Mouse (Mus musculus) gastrocnemius, postnatal 10 days (tissue): ENCODE results near the gene Gna11. TPM values are rescaled to one million over a fixed set of nuclear protein-coding genes. Genes with fewer than 3 reads are reported as not detected.

ENCODE experiments used
- DNase-seq: peaks from one replicate; pipeline ENCODE4 v3.0.0; 2021; ENCODE audit warnings: mixed read lengths
- total RNA-seq, 2 experiments: library from RNA; stranded (reverse); gene quantifications; 2 replicates each; pipeline ENCODE4 v1.2.3; 2021

Gene Gna11
- total RNA-seq, 2 experiments from 2014 or later, result 40.6 to 44.8 TPM

GRCm38 (mm10) chr10:81505016-81505664 lies 39.9 kb downstream of the Gna11 start:
- no peak for DNase-seq

- DNase-seq, result peak; percentile 95
Observed at GRCm38 (mm10) chr10:81502658-81503057, 42.3 kb downstream of the Gna11 start.

GRCm38 (mm10) chr10:81501863-81502262 lies 43.1 kb downstream of the Gna11 start:
- DNase-seq, result no peak

GRCm38 (mm10) chr10:81500032-81500431 lies 45.0 kb downstream of the Gna11 start, which contains the start of gene S1pr4:
Gene S1pr4 (minus strand): TSS chr10:81500132.
- no peak for DNase-seq

GRCm38 (mm10) chr10:81499250-81499901 lies 45.6 kb downstream of the Gna11 start:
- no peak for DNase-seq

- DNase-seq, result no peak
Observed at GRCm38 (mm10) chr10:81498316-81499249, 46.4 kb downstream of the Gna11 start.

- no peak for DNase-seq
Observed at GRCm38 (mm10) chr10:81497401-81498270, 47.4 kb downstream of the Gna11 start.

GRCm38 (mm10) chr10:81496969-81497368 lies 48.0 kb downstream of the Gna11 start:
- no peak for DNase-seq

GRCm38 (mm10) chr10:81496264-81496901 lies 48.6 kb downstream of the Gna11 start, which contains the start of gene Ncln:
Gene Ncln (minus strand): TSS chr10:81496392.
- peak; percentile 95 for DNase-seq

- DNase-seq, result no peak
Observed at GRCm38 (mm10) chr10:81495616-81496263, 49.2 kb downstream of the Gna11 start.

GRCm38 (mm10) chr10:81495151-81495550 lies 49.8 kb downstream of the Gna11 start:
- no peak for DNase-seq

- no peak for DNase-seq
Observed at GRCm38 (mm10) chr10:81494260-81495041, 50.5 kb downstream of the Gna11 start.

GRCm38 (mm10) chr10:81493601-81494220 lies 51.3 kb downstream of the Gna11 start:
- DNase-seq, result no peak

- no peak for DNase-seq
Observed at GRCm38 (mm10) chr10:81492606-81493240, 52.3 kb downstream of the Gna11 start.

- DNase-seq, result no peak
Observed at GRCm38 (mm10) chr10:81491018-81491417, 54.0 kb downstream of the Gna11 start.

GRCm38 (mm10) chr10:81489941-81490340 lies 55.0 kb downstream of the Gna11 start:
- no peak for DNase-seq

- no peak for DNase-seq
Observed at GRCm38 (mm10) chr10:81488081-81488480, 56.9 kb downstream of the Gna11 start.

- DNase-seq, result no peak
Observed at GRCm38 (mm10) chr10:81486496-81486895, 58.5 kb downstream of the Gna11 start.
